Mouse (Mus musculus): ENCODE results near the gene Jph4. TPM values are rescaled to one million over a fixed set of nuclear protein-coding genes. Genes with fewer than 3 reads are reported as not detected.

Jph4 gene
- polyA plus RNA-seq, 1 experiment from 2014 or later, result 37.4 TPM

- H3K4me3 ChIP-seq, result peak overlapping the region; percentile 88
- H3K27ac ChIP-seq (replicated peaks), result peak overlapping the region; percentile 97
- 2% methylated on average over 34 of the region's 34 CpGs for WGBS
- ATAC-seq (replicated peaks), result peak; percentile 6
- H3K4me2 ChIP-seq (replicated peaks), result peak overlapping the region; percentile 90
- peaks cover 73% of the 10 kb centered on the region for H3K4me1 ChIP-seq
- H3K9me3 ChIP-seq, result no peaks in the 10 kb centered on the region
- peak overlapping the region; percentile 97 for H3K9ac ChIP-seq (replicated peaks)
- H3K36me3 ChIP-seq, result no peaks in the 10 kb centered on the region
- no peaks in the 10 kb centered on the region for H3K27me3 ChIP-seq
Observed at GRCm38 (mm10) chr14:55091209-55091865, 25.4 kb downstream of the Jph4 start.

GRCm38 (mm10) chr14:55089199-55089947, 27.4 kb downstream of the Jph4 start:
- peak overlapping the region; percentile 97 for H3K27ac ChIP-seq (replicated peaks)
- WGBS, result 44% methylated on average over 13 of the region's 13 CpGs
- no peaks in the 10 kb centered on the region for H3K27me3 ChIP-seq
- no peaks in the 10 kb centered on the region for H3K9me3 ChIP-seq
- peaks cover 79% of the 10 kb centered on the region for H3K4me1 ChIP-seq
- no peaks in the 10 kb centered on the region for H3K36me3 ChIP-seq
- no peak for ATAC-seq (replicated peaks)
- peak overlapping the region; percentile 90 for H3K4me2 ChIP-seq (replicated peaks)
- H3K4me3 ChIP-seq, result peak overlapping the region; percentile 88
- peak overlapping the region; percentile 97 for H3K9ac ChIP-seq (replicated peaks)

- Histone ChIP-seq H3K9me3 (no peaks in the 10 kb centered on the region), H3K4me3 (no peak overlapping the region), H3K27ac (replicated peaks) (peak overlapping the region; percentile 74), H3K27me3 (no peaks in the 10 kb centered on the region), H3K4me1 (peaks cover 91% of the 10 kb centered on the region), H3K4me2 (replicated peaks) (no peak overlapping the region), H3K36me3 (peaks cover 6% of the 10 kb centered on the region; the same call in 1 of the 2 replicates), H3K9ac (replicated peaks) (no peak overlapping the region)
- 84% methylated on average over 6 of the region's 6 CpGs for WGBS
- ATAC-seq (replicated peaks), result no peak
Observed at GRCm38 (mm10) chr14:55086009-55086514, 30.7 kb downstream of the Jph4 start.

GRCm38 (mm10) chr14:55085324-55086008, 31.3 kb downstream of the Jph4 start:
- Histone ChIP-seq H3K36me3 (peaks cover 6% of the 10 kb centered on the region; the same call in 1 of the 2 replicates), H3K9ac (replicated peaks) (no peak overlapping the region), H3K27ac (replicated peaks) (peak overlapping the region; percentile 74), H3K9me3 (no peaks in the 10 kb centered on the region), H3K27me3 (no peaks in the 10 kb centered on the region), H3K4me1 (peaks cover 89% of the 10 kb centered on the region), H3K4me2 (replicated peaks) (no peak overlapping the region; the same call in 1 of the 2 replicates), H3K4me3 (no peak overlapping the region)
- ATAC-seq (replicated peaks), result peak; percentile 39
- WGBS, result 22% methylated on average over 9 of the region's 9 CpGs

GRCm38 (mm10) chr14:55083481-55083880, 33.3 kb downstream of the Jph4 start:
- Histone ChIP-seq H3K4me3 (no peak overlapping the region), H3K9me3 (no peaks in the 10 kb centered on the region), H3K36me3 (peaks cover 6% of the 10 kb centered on the region; the same call in 1 of the 2 replicates), H3K9ac (replicated peaks) (0 out of 2 replicates have a peak overlapping the region, but pooled peaks have one; percentile 17), H3K4me2 (replicated peaks) (no peak overlapping the region), H3K27me3 (no peaks in the 10 kb centered on the region), H3K27ac (replicated peaks) (peak overlapping the region; percentile 42), H3K4me1 (peaks cover 86% of the 10 kb centered on the region)
- WGBS, result 67% methylated on average over 6 of the region's 6 CpGs
- no peak for ATAC-seq (replicated peaks)

- H3K27ac ChIP-seq (replicated peaks), result peak overlapping the region; percentile 74
- no peak overlapping the region for H3K4me2 ChIP-seq (replicated peaks)
- H3K9ac ChIP-seq (replicated peaks), result peak overlapping the region; percentile 2; the same call in 1 of the 2 replicates
- 33% methylated on average over 5 of the region's 5 CpGs for WGBS
- no peak for ATAC-seq (replicated peaks)
- H3K4me3 ChIP-seq, result no peak overlapping the region
- peaks cover 86% of the 10 kb centered on the region for H3K4me1 ChIP-seq
- no peaks in the 10 kb centered on the region for H3K27me3 ChIP-seq
- H3K36me3 ChIP-seq, result peaks cover 6% of the 10 kb centered on the region; the same call in 1 of the 2 replicates
- no peaks in the 10 kb centered on the region for H3K9me3 ChIP-seq
Observed at GRCm38 (mm10) chr14:55081105-55081504, 35.6 kb downstream of the Jph4 start.

- Histone ChIP-seq H3K4me3 (no peak overlapping the region), H3K9me3 (no peaks in the 10 kb centered on the region), H3K36me3 (peaks cover 15% of the 10 kb centered on the region), H3K4me2 (replicated peaks) (peak overlapping the region; percentile 26; the same call in 1 of the 2 replicates), H3K4me1 (peaks cover 77% of the 10 kb centered on the region), H3K27me3 (no peaks in the 10 kb centered on the region), H3K27ac (replicated peaks) (peak overlapping the region; percentile 95), H3K9ac (replicated peaks) (no peak overlapping the region; the same call in 1 of the 2 replicates)
- WGBS, result 15% methylated on average over 8 of the region's 8 CpGs
- ATAC-seq (replicated peaks), result peak; percentile 31
Observed at GRCm38 (mm10) chr14:55079214-55079970, 37.3 kb downstream of the Jph4 start.

GRCm38 (mm10) chr14:55078366-55078989, 38.3 kb downstream of the Jph4 start:
- H3K9ac ChIP-seq (replicated peaks), result peak overlapping the region; percentile 42
- H3K36me3 ChIP-seq, result peaks cover 22% of the 10 kb centered on the region
- no peaks in the 10 kb centered on the region for H3K9me3 ChIP-seq
- WGBS, result 10% methylated on average over 23 of the region's 23 CpGs
- peak overlapping the region; percentile 26 for H3K4me2 ChIP-seq (replicated peaks)
- peak; percentile 30 for ATAC-seq (replicated peaks)
- no peaks in the 10 kb centered on the region for H3K27me3 ChIP-seq
- 0 out of 2 replicates have a peak overlapping the region, but pooled peaks have one; percentile 3 for H3K4me3 ChIP-seq
- peaks cover 70% of the 10 kb centered on the region for H3K4me1 ChIP-seq
- peak overlapping the region; percentile 95 for H3K27ac ChIP-seq (replicated peaks)

- no peaks in the 10 kb centered on the region for H3K27me3 ChIP-seq
- H3K36me3 ChIP-seq, result peaks cover 28% of the 10 kb centered on the region
- peak overlapping the region; percentile 95 for H3K27ac ChIP-seq (replicated peaks)
- no peaks in the 10 kb centered on the region for H3K9me3 ChIP-seq
- H3K4me2 ChIP-seq (replicated peaks), result peak overlapping the region; percentile 26
- H3K9ac ChIP-seq (replicated peaks), result peak overlapping the region; percentile 42
- peak; percentile 44 for ATAC-seq (replicated peaks)
- WGBS, result 8% methylated on average over 15 of the region's 15 CpGs
- H3K4me3 ChIP-seq, result no peak overlapping the region
- H3K4me1 ChIP-seq, result peaks cover 63% of the 10 kb centered on the region
Observed at GRCm38 (mm10) chr14:55077481-55078365, 39.0 kb downstream of the Jph4 start.

GRCm38 (mm10) chr14:55076956-55077355, 39.8 kb downstream of the Jph4 start:
- peaks cover 35% of the 10 kb centered on the region for H3K36me3 ChIP-seq
- H3K27ac ChIP-seq (replicated peaks), result peak overlapping the region; percentile 95
- no peak overlapping the region for H3K4me2 ChIP-seq (replicated peaks)
- no peak overlapping the region for H3K4me3 ChIP-seq
- no peak overlapping the region for H3K9ac ChIP-seq (replicated peaks)
- no peaks in the 10 kb centered on the region for H3K27me3 ChIP-seq
- ATAC-seq (replicated peaks), result no peak
- WGBS, result 62% methylated on average over 3 of the region's 3 CpGs
- peaks cover 70% of the 10 kb centered on the region for H3K4me1 ChIP-seq
- no peaks in the 10 kb centered on the region for H3K9me3 ChIP-seq
